Mouse (Mus musculus): ENCODE results near the gene Tmem51. TPM values are rescaled to one million over a fixed set of nuclear protein-coding genes. Genes with fewer than 3 reads are reported as not detected.

The Tmem51 gene
- total RNA-seq, 2 experiments from 2014 or later, result 18.7 TPM

Other genes with a start within 250 kb of the Tmem51 start
- gene Ctrc, start 237.9 kb downstream of the Tmem51 start, total RNA-seq (2015), result not detected in 2 replicates
- gene Ctrc, start 237.9 kb downstream of the Tmem51 start, total RNA-seq (2017), result not detected in 2 replicates
- 77.1 and 79.0 TPM in 2 replicates for gene Efhd2, start 209.4 kb downstream of the Tmem51 start, total RNA-seq (2015)
- 79.7 and 97.2 TPM in 2 replicates for gene Efhd2, start 209.4 kb downstream of the Tmem51 start, total RNA-seq (2017)
- gene Fhad1, start 69.2 kb downstream of the Tmem51 start, total RNA-seq (2015), result 0.41 TPM in 1 of 2 replicates, not detected in the other
- 0.41 TPM in 1 of 2 replicates, not detected in the other for gene Fhad1, start 69.2 kb downstream of the Tmem51 start, total RNA-seq (2017)
- gene Kazn, start 155.1 kb upstream of the Tmem51 start, total RNA-seq (2015), result 0.05 and 0.07 TPM in 2 replicates
- gene Kazn, start 155.1 kb upstream of the Tmem51 start, total RNA-seq (2017), result 0.18 TPM in 1 of 2 replicates, not detected in the other

All from megakaryocyte, adult 5-6 weeks (primary cell).